Mouse (Mus musculus) midbrain, embryonic 11.5 days (tissue): Measurements from ENCODE around the gene Lclat1. TPM values are rescaled to one million over a fixed set of nuclear protein-coding genes. Genes with fewer than 3 reads are reported as not detected.

ENCODE experiments used
- ATAC-seq: fragments of 200-750 bp; cut with Nextera tagmentation; 2 replicates; pipeline ENCODE4 v1.8.0; 2017; ENCODE audit warnings: moderate TSS enrichment, moderate library complexity; ENCODE audit not compliant: low FRiP score
- DNase-seq: peaks from one replicate; pipeline ENCODE4 v3.0.0; 2015; ENCODE audit warnings: low spot score; ENCODE audit errors: missing footprints
- H3K27ac ChIP-seq: fragments of 300-500 bp; sonication (generic); 2 replicates; pipeline ENCODE4 v1.5.1; 2014; ENCODE audit warnings: low read depth, low read length
- H3K27me3 ChIP-seq: fragments of 300-500 bp; sonication (generic); 2 replicates; pipeline ENCODE4 v1.6.1; 2014; ENCODE audit warnings: mild to moderate bottlenecking, low read length, moderate library complexity, mixed read lengths; ENCODE audit not compliant: control insufficient read depth, insufficient read depth
- H3K36me3 ChIP-seq: fragments of 300-500 bp; sonication (generic); 2 replicates; pipeline ENCODE4 v1.6.1; 2014; ENCODE audit warnings: mild to moderate bottlenecking, low read length, moderate library complexity, mixed read lengths; ENCODE audit not compliant: control insufficient read depth, insufficient read depth
- H3K4me1 ChIP-seq: fragments of 300-500 bp; sonication (generic); 2 replicates; pipeline ENCODE4 v1.6.1; 2014; ENCODE audit warnings: low read length; ENCODE audit not compliant: control insufficient read depth, insufficient read depth
- H3K4me2 ChIP-seq: fragments of 300-500 bp; sonication (generic); 2 replicates; pipeline ENCODE4 v1.6.1; 2014; ENCODE audit warnings: mild to moderate bottlenecking, moderate library complexity
- H3K4me3 ChIP-seq: fragments of 300-500 bp; sonication (generic); 2 replicates; pipeline ENCODE4 v1.5.1; 2014; ENCODE audit warnings: low read depth, low read length
- H3K9ac ChIP-seq: fragments of 300-500 bp; sonication (generic); 2 replicates; pipeline ENCODE4 v1.6.1; 2014; ENCODE audit warnings: low read length
- H3K9me3 ChIP-seq: fragments of 300-500 bp; sonication (generic); 2 replicates; pipeline ENCODE4 v1.6.1; 2016; ENCODE audit warnings: low read length; ENCODE audit not compliant: control insufficient read depth
- whole genome bisulfite sequencing: fragments of 180-500 bp; shearing (Covaris S2); extraction: QIAGEN DNeasy Blood & Tissue Kit; methylation state at CpG from one replicate; pipeline ENCODE4 v1.1.7; 2014; 5-methylcytosine and 5-hydroxymethylcytosine counted together
- polyA plus RNA-seq: library from polyadenylated mRNA; unstranded; fragments of >200 nt; fragmentation: Nextera tagmentation; extraction: Ambion mirVana; gene quantifications from 2 replicates; pipeline ENCODE4 v1.2.1, GENCODE M21; 2014

The Lclat1 gene
- polyA plus RNA-seq, 1 experiment from 2014 or later: 14.3 TPM

GRCm38 (mm10) chr17:73231337-73231736 is 123.6 kb downstream of the Lclat1 start:
- no peaks in the 10 kb centered on the region for H3K4me1 ChIP-seq
- H3K9me3 ChIP-seq: no peaks in the 10 kb centered on the region
- H3K4me3 ChIP-seq: no peak overlapping the region
- H3K36me3 ChIP-seq: no peaks in the 10 kb centered on the region
- no peak overlapping the region for H3K9ac ChIP-seq
- no peaks in the 10 kb centered on the region for H3K27me3 ChIP-seq
- ATAC-seq (no peak), DNase-seq (no peak)
- no peak overlapping the region for H3K4me2 ChIP-seq
- 100% methylated on average over 1 of the region's 1 CpGs for WGBS
- H3K27ac ChIP-seq: no peak overlapping the region

GRCm38 (mm10) chr17:73232593-73232992 is 124.8 kb downstream of the Lclat1 start:
- Histone ChIP-seq H3K4me3 (no peak overlapping the region), H3K9ac (no peak overlapping the region), H3K27me3 (no peaks in the 10 kb centered on the region), H3K36me3 (no peaks in the 10 kb centered on the region), H3K27ac (no peak overlapping the region), H3K4me1 (no peaks in the 10 kb centered on the region), H3K4me2 (no peak overlapping the region), H3K9me3 (no peaks in the 10 kb centered on the region)
- ATAC-seq (no peak), DNase-seq (no peak)
- 94% methylated on average over 2 of the region's 2 CpGs for WGBS

GRCm38 (mm10) chr17:73233975-73234374 is 126.2 kb downstream of the Lclat1 start:
- H3K9ac ChIP-seq: no peak overlapping the region
- no peaks in the 10 kb centered on the region for H3K9me3 ChIP-seq
- H3K4me2 ChIP-seq: no peak overlapping the region
- H3K36me3 ChIP-seq: no peaks in the 10 kb centered on the region
- H3K27ac ChIP-seq: no peak overlapping the region
- H3K4me3 ChIP-seq: no peak overlapping the region
- H3K4me1 ChIP-seq: no peaks in the 10 kb centered on the region
- no peaks in the 10 kb centered on the region for H3K27me3 ChIP-seq
- 93% methylated on average over 1 of the region's 1 CpGs for WGBS
- DNase-seq: no peak
- no peak for ATAC-seq

- DNase-seq (no peak), ATAC-seq (no peak)
- 91% methylated on average over 3 of the region's 3 CpGs for WGBS
- Histone ChIP-seq H3K4me1 (no peaks in the 10 kb centered on the region), H3K9ac (no peak overlapping the region), H3K4me2 (no peak overlapping the region), H3K27ac (no peak overlapping the region), H3K4me3 (no peak overlapping the region), H3K9me3 (no peaks in the 10 kb centered on the region), H3K36me3 (no peaks in the 10 kb centered on the region), H3K27me3 (no peaks in the 10 kb centered on the region)
These were observed 129.5 kb downstream of the Lclat1 start for GRCm38 (mm10) chr17:73237178-73237853.

- H3K36me3 ChIP-seq: no peaks in the 10 kb centered on the region
- peak; percentile 68 for DNase-seq
- no peak overlapping the region for H3K4me3 ChIP-seq
- no peak for ATAC-seq
- no peaks in the 10 kb centered on the region for H3K9me3 ChIP-seq
- no peaks in the 10 kb centered on the region for H3K4me1 ChIP-seq
- H3K27me3 ChIP-seq: no peaks in the 10 kb centered on the region
- WGBS: 92% methylated on average over 5 of the region's 5 CpGs
- no peak overlapping the region for H3K9ac ChIP-seq
- no peak overlapping the region for H3K27ac ChIP-seq
- no peak overlapping the region for H3K4me2 ChIP-seq
These were observed 130.7 kb downstream of the Lclat1 start for GRCm38 (mm10) chr17:73238501-73238900.

GRCm38 (mm10) chr17:73241085-73241848 is 133.5 kb downstream of the Lclat1 start:
- H3K9me3 ChIP-seq: no peaks in the 10 kb centered on the region
- no peak overlapping the region for H3K9ac ChIP-seq
- DNase-seq: peak; percentile 33
- no peak overlapping the region for H3K4me3 ChIP-seq
- no peak overlapping the region for H3K4me2 ChIP-seq
- no peak for ATAC-seq
- no peaks in the 10 kb centered on the region for H3K27me3 ChIP-seq
- no peaks in the 10 kb centered on the region for H3K36me3 ChIP-seq
- H3K27ac ChIP-seq: no peak overlapping the region
- 91% methylated on average over 5 of the region's 5 CpGs for WGBS
- H3K4me1 ChIP-seq: no peaks in the 10 kb centered on the region

- DNase-seq: peak; percentile 53
- H3K4me3 ChIP-seq: no peak overlapping the region
- no peak for ATAC-seq
- 92% methylated on average over 6 of the region's 6 CpGs for WGBS
- no peak overlapping the region for H3K27ac ChIP-seq
- H3K36me3 ChIP-seq: no peaks in the 10 kb centered on the region
- no peak overlapping the region for H3K4me2 ChIP-seq
- peaks cover 3% of the 10 kb centered on the region; the same call in 1 of the 2 replicates for H3K4me1 ChIP-seq
- no peaks in the 10 kb centered on the region for H3K27me3 ChIP-seq
- H3K9ac ChIP-seq: no peak overlapping the region
- no peaks in the 10 kb centered on the region for H3K9me3 ChIP-seq
These were observed 135.9 kb downstream of the Lclat1 start for GRCm38 (mm10) chr17:73243676-73244075.

- 86% methylated on average over 3 of the region's 3 CpGs for WGBS
- Histone ChIP-seq H3K4me2 (no peak overlapping the region), H3K4me3 (no peak overlapping the region), H3K9ac (no peak overlapping the region), H3K27me3 (no peaks in the 10 kb centered on the region), H3K4me1 (peaks cover 3% of the 10 kb centered on the region; the same call in 1 of the 2 replicates), H3K36me3 (no peaks in the 10 kb centered on the region), H3K27ac (no peak overlapping the region), H3K9me3 (no peaks in the 10 kb centered on the region)
- ATAC-seq (no peak), DNase-seq (peak; percentile 74)
These were observed 136.8 kb downstream of the Lclat1 start for GRCm38 (mm10) chr17:73244596-73244995.

- 82% methylated on average over 13 of the region's 13 CpGs for WGBS
- Histone ChIP-seq H3K4me3 (no peak overlapping the region), H3K36me3 (no peaks in the 10 kb centered on the region), H3K9me3 (no peaks in the 10 kb centered on the region), H3K4me2 (no peak overlapping the region), H3K4me1 (peaks cover 3% of the 10 kb centered on the region; the same call in 1 of the 2 replicates), H3K9ac (no peak overlapping the region), H3K27ac (no peak overlapping the region), H3K27me3 (no peaks in the 10 kb centered on the region)
- DNase-seq (no peak), ATAC-seq (peak; percentile 35; the same call in 1 of the 2 replicates)
These were observed 137.4 kb downstream of the Lclat1 start for GRCm38 (mm10) chr17:73245089-73245684.
